Mouse (Mus musculus): ENCODE data around the gene Nptn. TPM values are rescaled to one million over a fixed set of nuclear protein-coding genes. Genes with fewer than 3 reads are reported as not detected.

The Nptn gene
- total RNA-seq (2021): 100 to 1,000 TPM; 625 to 664 TPM
- long read RNA-seq, transcript Nptn-201 (8 exons, 2,024 nt): major isoform, 36 of 63 reads
- long read RNA-seq, partial matches to known transcripts: 4 of 63 reads
- long read RNA-seq, other reads (novel, unspliced or antisense): 21 of 63 reads

DNA sequence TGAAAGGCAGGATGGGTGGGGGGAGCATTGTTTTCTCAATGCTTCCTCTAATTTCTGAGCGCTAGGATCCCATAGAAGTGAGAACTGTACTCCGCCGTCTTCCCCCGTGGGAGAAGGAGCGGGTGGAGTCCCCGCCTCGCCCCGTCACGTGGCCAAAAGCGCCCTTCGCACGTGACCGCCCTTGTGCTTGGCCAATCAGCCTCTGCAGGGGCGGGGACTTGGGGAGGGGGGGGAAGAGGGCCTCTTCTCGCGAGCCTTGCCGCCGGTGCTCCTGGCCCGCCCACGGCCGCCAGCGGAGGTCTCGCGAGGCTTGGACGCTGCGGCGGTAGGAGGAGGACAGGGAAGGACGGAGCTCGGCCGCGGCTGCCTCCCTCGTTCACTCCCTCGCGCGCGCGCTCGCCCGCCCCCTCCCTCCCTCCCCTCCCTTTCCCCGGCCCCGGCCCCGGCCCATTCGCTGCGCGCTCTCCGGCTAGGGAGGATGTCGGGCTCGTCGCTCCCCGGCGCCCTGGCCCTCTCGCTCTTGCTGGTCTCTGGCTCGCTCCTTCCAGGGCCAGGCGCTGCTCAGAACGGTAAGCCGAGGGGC is at the start of gene Nptn:
Gene Nptn (plus strand): TSS at position 283 of the 583 bp plus-strand sequence.
- DNase-seq (ENCODE audit: low spot score in 2 of 2): peak; percentile 95 to 97

DNA sequence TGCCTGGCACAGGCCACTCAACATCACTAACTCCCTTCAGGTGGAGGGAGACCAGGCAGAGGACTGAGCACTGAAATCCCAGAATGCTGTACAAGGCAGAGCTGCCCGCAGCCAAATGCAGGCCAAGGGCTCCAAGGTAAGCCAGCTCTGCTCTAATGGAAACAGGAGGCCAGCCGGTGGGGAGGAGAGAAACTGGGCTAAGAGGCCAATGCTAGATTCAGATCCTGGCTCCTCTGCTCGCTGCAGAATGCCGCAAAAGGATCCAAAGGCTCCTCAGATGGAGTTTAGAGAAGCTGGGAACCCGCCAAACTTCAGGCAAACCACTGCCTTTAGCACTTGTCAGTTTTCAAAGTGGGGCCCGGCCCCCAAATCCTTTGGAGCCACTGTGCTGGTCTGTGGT is 48.7 kb upstream of the Nptn start:
- DNase-seq (ENCODE audit: low spot score in 2 of 2): no peak

DNA sequence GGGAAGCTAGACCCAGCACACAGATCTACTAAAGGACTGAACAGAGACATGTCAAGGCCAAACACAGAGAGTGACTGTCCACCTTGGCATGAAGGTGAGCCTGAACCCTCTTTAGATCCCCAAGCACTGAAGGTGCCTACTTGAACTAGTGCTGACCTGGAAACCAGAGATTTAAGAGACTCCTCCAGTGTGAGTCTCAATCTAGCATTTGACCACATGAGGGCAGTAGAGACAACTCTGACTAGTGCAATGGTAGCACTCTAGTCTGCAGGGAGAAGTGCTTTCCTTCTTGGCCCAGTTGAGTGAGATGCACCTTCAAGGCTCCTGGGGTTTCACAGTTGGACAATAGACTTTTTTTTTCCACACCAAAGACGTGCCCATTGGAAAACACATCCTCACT is 47.3 kb upstream of the Nptn start:
- DNase-seq (ENCODE audit: low spot score in 2 of 2): peak; percentile 52 to 65

DNA sequence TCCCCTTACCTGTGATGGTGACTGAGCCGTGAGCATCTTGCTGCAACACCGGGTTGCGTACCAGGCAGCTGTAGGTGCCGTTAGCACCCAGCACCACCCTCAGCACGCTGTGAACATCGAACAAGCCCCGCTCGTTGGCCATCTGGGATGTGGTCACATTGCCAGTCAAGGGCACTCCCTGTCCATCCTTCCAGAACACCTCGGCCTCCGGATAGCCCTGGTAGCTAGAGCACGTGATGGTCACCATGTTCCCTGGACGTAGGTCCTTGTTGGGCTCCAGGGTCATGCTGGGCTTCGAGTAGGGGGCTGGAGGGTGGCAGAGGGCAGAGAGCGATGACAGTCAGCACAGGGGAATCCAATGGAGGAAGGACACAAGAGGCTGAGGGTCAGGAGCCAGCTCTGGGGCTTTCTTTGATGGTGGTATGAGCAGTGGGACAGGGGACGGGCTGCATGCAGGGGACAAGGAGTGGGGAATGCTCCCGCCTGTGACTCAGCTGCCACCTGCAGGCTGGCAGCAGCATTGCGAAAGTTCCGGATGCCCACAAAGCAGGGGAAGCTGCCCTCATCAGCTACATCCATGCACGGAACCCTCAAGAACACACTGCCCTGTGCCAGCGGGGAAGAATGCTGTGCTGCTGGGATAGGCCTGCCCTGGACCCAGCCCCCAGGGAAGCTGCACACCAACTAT is 46.4 kb upstream of the Nptn start:
- peak; percentile 66 to 67 for DNase-seq (ENCODE audit: low spot score in 2 of 2)

DNA sequence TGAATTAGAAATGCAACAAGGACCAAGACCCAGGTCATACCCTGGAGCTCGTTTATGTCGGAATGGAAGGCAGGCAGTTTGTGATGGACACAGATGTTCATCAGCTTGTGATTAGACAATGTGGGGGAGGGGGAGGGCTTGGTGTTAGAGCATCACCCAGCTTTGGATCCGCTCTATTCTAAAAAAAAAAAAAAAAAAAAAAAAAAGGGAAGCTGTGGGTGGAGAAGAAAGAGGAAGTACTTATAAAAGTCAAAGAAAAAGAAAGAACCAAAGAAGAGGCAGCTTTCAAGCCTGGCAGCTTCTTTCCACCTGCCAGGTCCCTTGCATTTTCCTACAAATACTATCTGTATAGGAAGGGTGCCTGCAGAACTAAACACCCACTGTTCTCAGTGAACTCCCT is 44.3 kb upstream of the Nptn start:
- no peak for DNase-seq (ENCODE audit: low spot score in 2 of 2)

DNA sequence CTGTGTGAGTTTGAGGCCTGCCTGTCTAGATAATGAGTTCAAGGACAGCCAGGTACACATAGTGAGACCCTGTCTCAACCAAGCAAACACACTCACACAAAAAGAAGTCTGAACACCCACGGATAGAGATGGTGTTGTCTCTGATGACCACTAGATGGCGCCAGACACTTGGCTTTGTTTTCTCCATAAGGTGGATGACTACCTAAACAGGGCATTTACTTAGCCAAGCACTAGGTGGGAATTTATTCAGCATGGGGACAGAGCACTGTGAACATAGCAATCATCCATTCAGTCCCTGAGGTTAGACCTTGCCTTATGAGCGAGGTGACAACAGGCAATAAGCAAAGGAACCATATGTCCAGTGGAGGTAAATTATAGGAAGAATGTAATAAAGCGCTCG is 42.2 kb upstream of the Nptn start:
- peak; percentile 54 to 67 for DNase-seq (ENCODE audit: low spot score in 2 of 2)

DNA sequence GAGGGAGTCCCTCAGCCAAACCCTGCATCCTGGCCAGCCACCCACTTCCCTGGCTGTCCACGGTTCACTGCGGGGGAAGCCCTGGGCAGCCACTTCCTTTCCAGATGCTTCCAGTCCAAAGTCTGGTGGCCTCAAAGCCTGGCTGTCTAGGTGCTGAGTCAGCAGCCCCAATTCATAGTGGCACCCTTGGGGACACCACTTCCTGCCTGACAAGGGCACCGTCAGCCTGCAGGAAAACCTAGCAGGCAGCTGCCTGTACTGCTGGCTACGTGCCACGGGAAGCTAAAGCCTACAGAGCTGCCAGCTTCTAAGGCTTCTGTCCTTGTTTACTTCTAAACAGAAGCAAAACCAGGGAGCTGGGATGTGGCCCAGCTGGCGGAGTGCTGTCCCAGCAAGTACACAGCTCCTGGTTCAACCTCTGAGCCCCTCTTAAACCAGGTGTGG is 40.1 kb upstream of the Nptn start:
- DNase-seq (ENCODE audit: low spot score in 2 of 2): peak; percentile 79 to 81

DNA sequence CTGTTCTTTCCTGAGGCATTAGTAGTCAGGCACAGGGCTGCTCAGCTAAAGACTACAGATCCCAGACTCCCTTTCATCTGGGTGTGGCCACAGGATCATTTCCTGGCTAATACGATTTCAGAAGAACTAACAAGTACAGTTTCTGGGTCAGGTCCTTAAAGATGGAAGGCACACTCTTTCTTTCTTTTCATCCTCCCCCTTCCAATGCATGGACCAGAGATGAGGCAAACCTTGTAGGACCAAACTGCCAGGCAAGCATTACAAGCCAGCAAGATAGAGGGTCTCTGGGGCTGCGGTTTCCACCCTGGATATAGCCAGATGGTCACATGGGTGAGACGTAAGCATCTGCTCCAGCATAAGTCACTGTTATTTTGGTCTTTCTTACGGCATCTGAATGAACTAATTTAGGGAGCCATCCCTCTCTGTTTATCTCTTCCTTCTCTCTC is 37.1 kb upstream of the Nptn start:
- no peak for DNase-seq (ENCODE audit: low spot score in 2 of 2)

DNA sequence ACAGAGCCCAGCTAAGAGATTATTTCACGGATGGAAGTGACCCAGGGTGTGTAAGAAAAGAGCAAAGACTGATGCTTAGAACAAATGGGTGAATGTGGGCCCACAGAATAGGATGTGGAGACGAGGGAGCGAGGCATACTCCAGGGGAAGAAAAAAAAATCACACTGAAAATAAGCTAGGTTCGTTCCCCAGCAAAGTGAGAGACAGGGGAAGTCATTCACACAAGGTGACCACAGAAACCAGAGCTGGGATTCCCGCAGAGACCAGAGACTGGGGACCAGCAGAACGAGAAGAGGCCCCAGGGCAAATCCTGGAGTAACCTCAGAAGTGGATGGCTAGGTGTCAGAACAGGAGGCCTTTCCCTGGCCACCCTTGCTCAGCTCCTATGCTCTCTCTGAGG is 36.6 kb upstream of the Nptn start:
- no peak for DNase-seq (ENCODE audit: low spot score in 2 of 2)

DNA sequence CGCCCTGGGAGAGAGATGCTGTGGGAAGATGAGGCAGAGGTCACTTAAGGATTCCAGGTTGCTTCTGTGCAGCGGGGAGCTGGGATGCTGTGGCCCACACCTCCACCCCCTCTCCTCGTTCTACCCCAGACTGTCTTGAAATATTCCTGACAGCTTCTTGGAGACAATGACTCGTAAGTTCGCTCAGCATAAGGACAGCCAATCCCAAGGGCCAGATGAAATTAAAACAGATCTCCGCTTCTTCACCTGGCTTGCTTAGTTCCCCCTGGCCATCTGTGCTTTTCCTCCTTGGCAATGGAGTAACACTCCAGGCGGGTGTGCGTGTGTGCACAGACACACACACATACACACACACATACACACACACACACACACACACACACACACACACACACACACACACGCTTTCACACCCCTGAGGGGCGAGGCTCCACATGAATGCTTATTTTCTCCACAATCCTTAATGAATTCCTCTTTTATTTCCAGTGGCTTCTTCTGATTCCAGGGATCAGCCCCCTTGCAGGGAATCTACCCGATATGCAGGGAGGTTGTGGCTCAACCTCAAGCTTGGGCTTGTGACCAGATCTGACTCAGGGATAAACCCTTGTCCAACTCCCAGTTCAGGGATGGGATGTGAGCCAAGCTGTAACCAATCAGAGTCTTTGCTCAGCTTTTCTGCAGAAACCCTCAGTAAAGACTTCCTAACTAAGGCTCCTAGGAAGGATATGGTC is 35.2 kb upstream of the Nptn start:
- DNase-seq (ENCODE audit: low spot score in 2 of 2): no peak

DNA sequence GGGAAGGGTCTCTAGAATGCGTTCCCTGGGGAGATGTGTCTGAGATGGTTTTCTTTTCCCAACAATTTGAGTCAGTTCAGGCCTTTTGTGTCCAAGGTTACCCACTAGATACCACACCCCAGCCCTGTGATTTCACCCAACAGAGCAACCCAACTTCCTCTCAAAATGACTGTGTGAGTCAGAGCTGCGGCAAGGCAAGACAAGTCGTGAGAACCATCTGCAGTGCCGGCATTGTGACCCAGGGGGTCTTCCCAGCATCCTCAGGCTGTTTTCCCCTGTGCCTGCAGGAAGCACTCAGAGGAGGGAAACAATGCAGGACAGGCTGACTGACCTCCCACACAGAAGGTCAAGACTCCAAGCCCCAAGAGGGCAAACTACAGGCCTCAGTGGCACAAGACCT is 33.1 kb upstream of the Nptn start:
- no peak for DNase-seq (ENCODE audit: low spot score in 2 of 2)

DNA sequence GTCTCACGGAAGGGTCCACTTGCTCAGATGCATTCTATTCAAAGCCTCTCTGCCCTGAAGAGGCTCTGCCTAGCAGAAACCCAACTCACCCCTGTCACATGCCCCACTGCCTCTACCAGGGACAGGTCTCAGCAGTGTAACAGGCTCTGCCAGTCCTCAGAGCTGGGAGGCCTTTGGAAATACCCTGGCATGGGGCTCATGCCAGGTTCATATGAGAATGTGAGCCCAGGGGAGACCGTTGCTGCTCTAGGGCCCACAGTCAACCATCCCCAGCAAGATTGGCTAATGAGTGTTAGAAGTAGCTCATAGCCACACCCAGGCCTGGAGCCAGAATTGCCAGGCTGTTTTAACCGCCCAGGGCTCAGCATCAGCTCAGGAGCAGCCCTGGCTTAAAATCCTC is 32.3 kb upstream of the Nptn start:
- no peak for DNase-seq (ENCODE audit: low spot score in 2 of 2)

DNA sequence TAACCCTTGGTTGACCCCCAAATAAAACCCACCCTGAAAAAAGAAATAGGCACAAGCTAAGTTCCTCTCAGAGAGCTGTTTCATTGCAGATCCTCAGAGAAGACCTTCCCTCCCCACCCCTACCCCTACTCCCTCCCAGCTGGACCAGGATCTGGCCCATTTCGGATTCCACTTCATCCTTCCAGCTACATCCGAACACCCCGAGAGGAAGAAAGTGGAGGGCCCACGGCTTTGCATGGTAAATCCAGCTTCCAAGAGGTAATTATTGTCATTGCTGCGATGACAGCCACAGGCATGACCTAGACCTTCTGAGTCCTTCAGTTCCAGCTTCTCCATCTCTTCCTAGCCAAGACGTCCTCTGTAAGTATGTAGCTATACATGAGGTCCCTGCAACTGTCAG is 31.1 kb upstream of the Nptn start:
- no peak for DNase-seq (ENCODE audit: low spot score in 2 of 2)

DNA sequence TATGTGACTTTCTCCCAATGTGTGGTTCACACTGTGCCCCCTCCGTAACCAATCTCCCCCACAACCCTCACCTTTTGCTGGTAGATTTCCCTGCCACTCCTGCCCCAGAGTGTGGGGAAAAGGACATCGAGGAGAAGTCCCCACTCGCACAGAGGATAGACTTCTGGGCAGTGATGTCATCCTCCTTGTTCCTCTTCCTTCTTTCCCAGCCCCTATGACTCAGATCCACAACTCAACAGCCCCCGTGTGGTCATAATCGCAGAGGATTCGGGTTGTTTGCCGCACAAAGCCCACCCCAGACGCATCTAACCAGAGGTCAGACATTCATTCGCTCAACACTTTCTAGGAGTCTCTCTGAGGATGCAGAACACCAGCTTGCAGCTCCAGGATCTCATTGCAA is 30.0 kb upstream of the Nptn start:
- no peak for DNase-seq (ENCODE audit: low spot score in 2 of 2)

DNA sequence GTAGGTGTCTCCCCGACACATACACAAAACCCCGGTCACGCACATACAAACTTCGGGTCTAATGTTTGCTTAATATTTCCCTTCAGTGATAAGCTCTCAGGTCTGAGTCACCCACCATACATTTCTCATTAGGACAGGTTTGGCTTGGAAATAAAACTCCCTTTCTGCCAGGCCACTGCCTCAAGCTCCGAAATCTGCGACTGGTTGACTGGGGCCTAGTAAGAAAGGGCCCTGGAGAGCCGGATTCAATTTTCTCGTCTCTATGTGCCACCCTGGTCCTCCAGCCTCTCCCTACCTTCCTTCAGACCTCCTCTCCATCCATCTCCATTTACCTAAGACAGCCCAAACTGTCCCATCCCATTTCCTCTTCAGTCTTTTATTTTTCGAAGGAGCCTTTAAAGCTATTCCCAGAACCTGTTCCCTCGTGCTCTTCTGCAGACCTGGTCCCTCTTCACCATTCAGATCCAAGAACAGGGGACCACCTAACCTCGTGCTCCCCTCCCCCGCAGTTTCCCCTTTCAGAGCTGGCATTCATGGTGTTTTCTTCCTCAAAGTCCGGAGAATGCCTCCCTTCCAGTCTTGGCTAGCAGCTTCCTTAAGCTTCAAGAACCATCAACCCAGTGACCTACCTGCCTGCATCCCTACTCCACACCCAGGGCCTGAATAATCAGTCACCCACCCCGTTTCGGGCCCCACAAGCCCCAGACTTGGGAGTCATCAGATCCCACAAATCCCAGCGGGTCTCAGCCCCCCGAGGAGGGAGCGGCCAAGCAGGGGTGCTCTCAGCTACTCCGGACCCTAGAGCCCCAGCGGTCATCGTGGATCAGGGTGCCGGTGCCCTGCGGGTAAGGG is 27.8 kb upstream of the Nptn start:
- peak in 1 of 2 experiments; percentile 56 for DNase-seq (ENCODE audit: low spot score in 2 of 2)

DNA sequence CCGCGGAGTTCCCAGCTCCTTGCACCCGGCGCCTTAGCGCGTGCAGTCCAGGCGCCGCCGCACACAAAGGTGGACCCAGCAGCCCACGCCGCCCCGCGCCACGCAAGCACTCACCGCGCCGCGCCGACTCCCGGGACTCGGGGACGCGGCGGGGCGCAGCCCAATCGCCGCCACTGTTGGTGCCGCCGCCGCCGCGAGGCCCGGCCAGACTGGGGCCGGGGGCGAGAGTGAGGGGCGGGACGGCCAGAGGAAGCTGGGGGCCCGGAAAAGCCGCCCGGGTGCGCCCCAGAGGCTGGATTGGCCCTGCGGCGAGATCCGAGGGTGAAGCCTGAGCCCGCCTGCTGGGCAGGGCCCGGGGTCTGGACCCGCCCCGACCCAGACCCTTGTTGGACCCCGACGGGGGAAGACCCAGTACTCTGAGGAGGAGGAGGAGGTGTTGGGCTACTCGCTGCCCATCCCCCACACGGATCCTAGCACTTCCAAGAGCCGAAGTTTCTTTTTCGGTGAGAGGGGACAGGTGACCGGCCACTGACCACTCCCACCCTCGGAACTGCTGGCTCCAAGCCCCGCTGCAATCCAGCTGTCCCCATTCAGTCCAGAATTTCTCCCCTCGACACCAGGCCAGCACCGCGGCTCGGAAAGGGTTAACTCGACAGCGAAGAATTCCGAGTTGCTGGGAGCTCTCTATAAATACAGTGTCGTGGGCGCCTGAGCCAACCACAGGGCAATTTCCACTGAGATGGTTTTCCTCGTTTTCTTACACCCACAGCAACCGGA is 26.9 kb upstream of the Nptn start, which contains the start of gene Cd276:
Gene Cd276 (minus strand): TSS at position 530 of the 777 bp plus-strand sequence.
- DNase-seq (ENCODE audit: low spot score in 2 of 2): peak; percentile 77 to 78

DNA sequence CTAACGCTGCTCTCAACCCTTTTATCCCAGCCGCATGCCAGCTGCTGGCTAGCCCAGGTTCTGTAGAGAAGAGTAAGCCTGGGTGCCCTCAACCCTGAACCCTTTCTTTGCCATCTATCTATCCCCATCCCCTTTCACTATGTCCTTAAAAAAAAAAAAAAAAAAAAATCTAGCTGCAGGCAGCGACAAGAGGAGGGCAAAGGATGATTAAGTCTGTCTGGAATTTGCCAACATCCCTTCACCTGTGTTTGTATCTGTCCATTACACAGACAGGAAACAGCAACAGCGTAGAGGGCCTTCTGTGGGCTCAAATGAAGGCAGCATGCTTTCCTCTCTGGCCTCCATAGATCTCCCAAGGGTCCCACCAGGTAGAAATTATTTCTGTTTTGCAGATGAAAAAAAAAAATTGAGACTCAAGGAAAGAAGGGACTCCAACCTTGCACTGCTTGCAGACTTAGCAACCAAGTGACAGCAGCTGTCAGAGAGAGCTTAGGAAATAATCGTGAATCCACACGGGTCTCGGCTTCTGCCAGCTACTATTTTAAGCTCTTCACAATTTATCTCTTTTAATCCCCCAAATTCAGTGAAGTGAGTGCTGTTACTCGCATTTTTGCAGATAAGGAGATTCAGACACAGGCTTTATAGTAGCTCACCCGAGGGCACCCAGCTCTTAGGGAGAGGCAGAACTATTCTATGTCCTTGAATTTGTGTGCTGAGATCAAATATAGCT is 26.2 kb upstream of the Nptn start:
- no peak for DNase-seq (ENCODE audit: low spot score in 2 of 2)

DNA sequence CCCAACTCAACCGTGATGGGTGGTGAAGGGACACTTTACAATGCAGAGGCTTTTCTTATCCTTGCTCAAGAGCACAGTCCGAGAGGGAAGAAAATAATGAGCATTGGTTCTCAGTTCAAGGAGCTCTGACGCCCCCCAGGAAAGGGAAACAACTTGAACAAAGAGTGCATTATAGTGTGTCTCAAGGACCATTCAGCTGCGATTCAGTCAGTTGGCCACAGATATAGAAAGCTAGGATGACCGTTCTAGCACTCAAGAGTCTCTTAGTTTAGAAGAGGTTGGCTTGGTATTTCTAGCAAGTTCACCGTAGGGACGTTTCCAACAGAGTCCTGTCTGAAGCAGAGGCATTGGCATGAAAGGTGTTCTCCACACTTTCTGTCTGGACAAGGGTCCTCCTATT is 25.4 kb upstream of the Nptn start:
- no peak for DNase-seq (ENCODE audit: low spot score in 2 of 2)
